In genomic region chr2:5125506-5125905, GRCm38 (mm10) we compare ENCODE assay signal across 15 mouse cellular contexts. TPM values are rescaled to one million over a fixed set of nuclear protein-coding genes. Genes with fewer than 3 reads are reported as not detected.
A peak's percentile ranks its signal among the peaks of the same experiment; 100 is the strongest.
DNase-seq lines count a peak whose midpoint lies in the region; ATAC-seq lines count a peak whose summit lies in the region.
"Had no signal": no experiment of that assay in that cellular context is flagged by ENCODE, and none has a peak within 500 bp of the region (broad histone marks: within the 10 kb centered on the region; RNA-seq: fewer than 3 reads in every experiment).

No protein-coding gene starts in this region.

- no peaks in the 10 kb centered on the region for H3K36me3 ChIP-seq in heart, embryonic 11.5 days (ENCODE audit: control insufficient read depth, insufficient read depth, low read length)
- H3K36me3 ChIP-seq in kidney, embryonic 15.5 days: no peaks in the 10 kb centered on the region
- H3K36me3 ChIP-seq in embryonic facial prominence, embryonic 10.5 days (replicated peaks): no peaks in the 10 kb centered on the region
- no peaks in the 10 kb centered on the region for H3K36me3 ChIP-seq in liver, embryonic 13.5 days
- H3K36me3 ChIP-seq: embryonic facial prominence, embryonic 12.5 days; G1E; midbrain, embryonic 12.5 days had no signal

- H3K4me2 ChIP-seq in heart, embryonic 11.5 days: no peak overlapping the region
- H3K4me2 ChIP-seq in kidney, embryonic 15.5 days: 0 out of 2 replicates have a peak overlapping the region, but pooled peaks have one; percentile 12
- H3K4me2 ChIP-seq in liver, embryonic 13.5 days: no peak overlapping the region
- H3K4me2 ChIP-seq: embryonic facial prominence, embryonic 12.5 days; midbrain, embryonic 12.5 days had no signal

- H3K9me3 ChIP-seq in heart, embryonic 11.5 days (replicated peaks; ENCODE audit: control insufficient read depth, low read length): no peaks in the 10 kb centered on the region
- H3K9me3 ChIP-seq in kidney, embryonic 15.5 days (replicated peaks): no peaks in the 10 kb centered on the region
- H3K9me3 ChIP-seq in embryonic facial prominence, embryonic 10.5 days: no peaks in the 10 kb centered on the region
- H3K9me3 ChIP-seq in liver, embryonic 13.5 days (replicated peaks): no peaks in the 10 kb centered on the region
- H3K9me3 ChIP-seq: embryonic facial prominence, embryonic 12.5 days; G1E; midbrain, embryonic 12.5 days had no signal

- H3K27ac ChIP-seq in heart, embryonic 11.5 days (ENCODE audit: low read depth, low read length): peak overlapping the region; percentile 59
- 0 out of 2 replicates have a peak overlapping the region, but pooled peaks have one; percentile 32 for H3K27ac ChIP-seq in kidney, embryonic 15.5 days
- H3K27ac ChIP-seq in embryonic facial prominence, embryonic 10.5 days (replicated peaks): no peak overlapping the region
- H3K27ac ChIP-seq in liver, embryonic 13.5 days: no peak overlapping the region
- H3K27ac ChIP-seq: embryonic facial prominence, embryonic 12.5 days; midbrain, embryonic 12.5 days had no signal

- no peak for DNase-seq in heart, adult 9 months (ENCODE audit: low spot score in 2 of 2)
- no peak for DNase-seq in kidney, adult 8-10 months
- DNase-seq in embryonic facial prominence, embryonic 10.5 days (ENCODE audit: low spot score): peak; percentile 42
- no peak for DNase-seq in liver, embryonic 13.5 days
- no peak for DNase-seq in cerebellum, adult 9-10 months
- DNase-seq in testis, postnatal 14 days (ENCODE audit: low spot score): no peak
- DNase-seq: B cell, adult 2 months; cerebellum, adult 2 months; thymus, postnatal 4 days had no signal

- ATAC-seq in heart, embryonic 11.5 days (replicated peaks; ENCODE audit: insufficient number of reproducible peaks, low FRiP score, low TSS enrichment): peak; percentile 63
- ATAC-seq in kidney, embryonic 15.5 days (replicated peaks; ENCODE audit: low FRiP score): peak; percentile 52; the same call in 1 of the 2 replicates
- peak; percentile 66 for ATAC-seq in liver, embryonic 13.5 days (ENCODE audit: low read depth)
- ATAC-seq: activated CD4-positive, CD25-positive, alpha-beta regulatory T cell, adult 4 months had no signal

- no peak overlapping the region for H3K4me3 ChIP-seq in heart, embryonic 11.5 days (ENCODE audit: low read depth, low read length)
- no peak overlapping the region for H3K4me3 ChIP-seq in kidney, embryonic 15.5 days (replicated peaks)
- no peak overlapping the region for H3K4me3 ChIP-seq in embryonic facial prominence, embryonic 10.5 days
- no peak overlapping the region for H3K4me3 ChIP-seq in liver, embryonic 13.5 days (replicated peaks)
- H3K4me3 ChIP-seq: embryonic facial prominence, embryonic 12.5 days; midbrain, embryonic 12.5 days had no signal

- H3K27me3 ChIP-seq in heart, embryonic 11.5 days (ENCODE audit: control insufficient read depth, insufficient read depth, low read length): no peaks in the 10 kb centered on the region
- H3K27me3 ChIP-seq in kidney, embryonic 15.5 days: no peaks in the 10 kb centered on the region
- H3K27me3 ChIP-seq in embryonic facial prominence, embryonic 10.5 days (replicated peaks; ENCODE audit: low read depth, poor library complexity, severe bottlenecking): no peaks in the 10 kb centered on the region
- no peaks in the 10 kb centered on the region for H3K27me3 ChIP-seq in liver, embryonic 13.5 days
- H3K27me3 ChIP-seq: embryonic facial prominence, embryonic 12.5 days; midbrain, embryonic 12.5 days had no signal

- peaks cover 2% of the 10 kb centered on the region; the same call in 1 of the 2 replicates for H3K4me1 ChIP-seq in heart, embryonic 11.5 days (ENCODE audit: control insufficient read depth, insufficient read depth, low read length)
- peaks cover 32% of the 10 kb centered on the region for H3K4me1 ChIP-seq in kidney, embryonic 15.5 days
- peaks cover 36% of the 10 kb centered on the region for H3K4me1 ChIP-seq in embryonic facial prominence, embryonic 10.5 days
- no peaks in the 10 kb centered on the region for H3K4me1 ChIP-seq in liver, embryonic 13.5 days (replicated peaks)
- H3K4me1 ChIP-seq: midbrain, embryonic 12.5 days had no signal

- WGBS in heart, embryonic 11.5 days (ENCODE audit: insufficient replicate concordance): 7% methylated on average over 6 of the region's 6 CpGs
- WGBS in kidney, embryonic 15.5 days: 10% methylated on average over 6 of the region's 6 CpGs
- WGBS in embryonic facial prominence, embryonic 10.5 days: 19% methylated on average over 6 of the region's 6 CpGs
- WGBS in liver, embryonic 13.5 days (ENCODE audit: insufficient replicate concordance): 5% methylated on average over 6 of the region's 6 CpGs

- no peak overlapping the region for H3K9ac ChIP-seq in heart, embryonic 11.5 days (ENCODE audit: low read depth, low read length)
- H3K9ac ChIP-seq in kidney, embryonic 15.5 days: no peak overlapping the region
- no peak overlapping the region for H3K9ac ChIP-seq in liver, embryonic 13.5 days
- H3K9ac ChIP-seq: embryonic facial prominence, embryonic 12.5 days; midbrain, embryonic 12.5 days had no signal

RNA-seq across cellular contexts. Expression of gene Ccdc3, which starts 12.1 kb away (rescaled TPM):
- 7.9 and 9.3 TPM in 2 replicates for polyA plus RNA-seq in heart, embryonic 11.5 days (2014; fragmentation: Nextera tagmentation; extraction: Ambion mirVana)
- 12.6 and 15.8 TPM in 2 replicates for polyA plus RNA-seq in kidney, embryonic 15.5 days (2015; fragmentation: Nextera tagmentation; extraction: Ambion mirVana)
- polyA plus RNA-seq in embryonic facial prominence, embryonic 10.5 days (2016; fragmentation: Nextera tagmentation; extraction: Ambion mirVana): 0.99 and 1.8 TPM in 2 replicates
- 4.0 and 5.1 TPM in 2 replicates for polyA plus RNA-seq in liver, embryonic 13.5 days (2015; fragmentation: Nextera tagmentation; extraction: Ambion mirVana)
- polyA plus RNA-seq: activated CD4-positive, CD25-positive, alpha-beta regulatory T cell, adult 4 months; G1E had no signal

Comparison
In these comparisons a context has a peak if more than half of its experiments do, and no peak if none do; other contexts are left out.
1. H3K27ac ChIP-seq: peak in heart, embryonic 11.5 days (single experiment) and kidney, embryonic 15.5 days (single experiment); none in embryonic facial prominence, embryonic 10.5 days (single experiment) and liver, embryonic 13.5 days (single experiment).
2. Peak in every context shown above with its lines, with median percentiles within 50 percentile points of each other: ATAC-seq.